ENCODE assay signal across 9 mouse cellular contexts in genomic region chr2:76980146-76980545, GRCm38 (mm10). TPM values are rescaled to one million over a fixed set of nuclear protein-coding genes. Genes with fewer than 3 reads are reported as not detected.
DNase-seq lines count a peak whose midpoint lies in the region; ATAC-seq and TF ChIP-seq lines count a peak whose summit lies in the region.
"Had no signal": no experiment of that assay in that cellular context is flagged by ENCODE, and none has a peak within 500 bp of the region (broad histone marks: within the 10 kb centered on the region; RNA-seq: fewer than 3 reads in every experiment).

No protein-coding gene starts in this region.

- TF ChIP-seq EP300 in heart, postnatal 0 days (IDR thresholded peaks at IDR 0.05; ENCODE audit: low read depth) = no peak; the same call in 1 of the 2 replicates

- H3K36me3 ChIP-seq in thymus, adult 2 months (ENCODE audit: control insufficient read depth, insufficient read depth, low read length) = no peaks in the 10 kb centered on the region
- H3K36me3 ChIP-seq in heart, postnatal 0 days (replicated peaks; ENCODE audit: control insufficient read depth, insufficient read depth, low read length) = peaks cover 28% of the 10 kb centered on the region
- H3K36me3 ChIP-seq: limb, embryonic 13.5 days had no signal

- 54% methylated on average over 9 of the region's 9 CpGs for WGBS in thymus, adult 2 months
- 23% methylated on average over 9 of the region's 9 CpGs for WGBS in heart, postnatal 0 days

- peak overlapping the region; percentile 65 for H3K4me2 ChIP-seq in heart, postnatal 0 days (ENCODE audit: low read depth, low read length)
- H3K4me2 ChIP-seq: limb, embryonic 13.5 days had no signal

- no peaks in the 10 kb centered on the region for H3K9me3 ChIP-seq in heart, postnatal 0 days (replicated peaks; ENCODE audit: control insufficient read depth, low read length)
- H3K9me3 ChIP-seq: limb, embryonic 13.5 days had no signal

- TF ChIP-seq CTCF in thymus, adult 2 months (IDR thresholded peaks at IDR 0.05; ENCODE audit: borderline replicate concordance, control insufficient read depth, extremely low read depth, insufficient read depth, low read length, poor library complexity) = no peak
- peak; percentile 79 for TF ChIP-seq CTCF in heart, postnatal 0 days (IDR thresholded peaks at IDR 0.05; ENCODE audit: low read depth)

- peak; percentile 22 for DNase-seq in adrenal gland, adult 18-20 months (ENCODE audit: low spot score in 2 of 2)
- no peak for DNase-seq in adrenal gland, postnatal 4 days (ENCODE audit: low spot score in 2 of 2)
- peak; percentile 31 for DNase-seq in thymus, adult 2 months
- DNase-seq in thymus, adult 18-20 months = no peak
- peak; percentile 89 for DNase-seq in heart, postnatal 0 days (ENCODE audit: low spot score)
- no peak for DNase-seq in right cerebral cortex, postnatal 36 days (ENCODE audit: low spot score in 2 of 2)
- DNase-seq in right cerebral cortex, postnatal 14 days = no peak

- H3K27ac ChIP-seq in thymus, adult 2 months (ENCODE audit: control insufficient read depth, insufficient read depth, low read length) = no peak overlapping the region
- H3K27ac ChIP-seq in heart, postnatal 0 days (ENCODE audit: low read depth) = peak overlapping the region; percentile 97
- H3K27ac ChIP-seq: limb, embryonic 13.5 days had no signal

- no peak overlapping the region for H3K4me3 ChIP-seq in thymus, adult 2 months (ENCODE audit: control insufficient read depth, insufficient read depth, low read length)
- H3K4me3 ChIP-seq in heart, postnatal 0 days (ENCODE audit: low read depth, low read length) = peak overlapping the region; percentile 52
- H3K4me3 ChIP-seq: limb, embryonic 13.5 days had no signal

- no peak for TF ChIP-seq POLR2A in thymus, adult 2 months (IDR thresholded peaks at IDR 0.05; ENCODE audit: control insufficient read depth, extremely low read depth, insufficient read depth, low read length, poor library complexity)

- ATAC-seq in heart, postnatal 0 days (ENCODE audit: insufficient read depth, low read depth) = peak; percentile 42
- peak; percentile 89 for ATAC-seq in megakaryocyte-erythroid progenitor cell, adult 5-6 weeks (replicated peaks; ENCODE audit: low FRiP score, low TSS enrichment, poor library complexity, severe bottlenecking)

- no peaks in the 10 kb centered on the region for H3K27me3 ChIP-seq in thymus, adult 2 months (ENCODE audit: control insufficient read depth, insufficient read depth, low read length)
- no peaks in the 10 kb centered on the region for H3K27me3 ChIP-seq in heart, postnatal 0 days (ENCODE audit: control insufficient read depth, insufficient read depth, low read length)
- H3K27me3 ChIP-seq: limb, embryonic 13.5 days had no signal

- H3K9ac ChIP-seq in heart, postnatal 0 days (replicated peaks; ENCODE audit: low read depth, low read length) = peak overlapping the region; percentile 79
- H3K9ac ChIP-seq: limb, embryonic 13.5 days had no signal

- no peaks in the 10 kb centered on the region for H3K4me1 ChIP-seq in thymus, adult 2 months (replicated peaks; ENCODE audit: control insufficient read depth, insufficient read depth, low read length)
- H3K4me1 ChIP-seq in heart, postnatal 0 days (ENCODE audit: control insufficient read depth, insufficient read depth) = peaks cover 10% of the 10 kb centered on the region; the same call in 1 of the 2 replicates
- H3K4me1 ChIP-seq: limb, embryonic 13.5 days had no signal

RNA-seq across cellular contexts. Expression of gene Ttn, which starts 2.2 kb away (rescaled TPM):
- 1 to 10 TPM in 1 of 2 experiments, under 1 TPM in 1; 0.03 to 5.5 TPM for total RNA-seq in adrenal gland, adult 18-20 months (2021)
- 100 to 1,000 TPM in 1 of 2 experiments, 10 to 100 TPM in 1; 35.7 to 175 TPM for total RNA-seq in adrenal gland, postnatal 4 days (2021)
- 0.32 and 2.9 TPM in 2 replicates for polyA plus RNA-seq in thymus, adult 2 months (2012; rRNA removed)
- total RNA-seq in heart, postnatal 0 days (2014; rRNA removed; ENCODE audit: low replicate concordance) = 959 and 970 TPM in 2 replicates
- 644 and 700 TPM in 2 replicates for polyA plus RNA-seq in heart, postnatal 0 days (2015; fragmentation: Nextera tagmentation; extraction: Ambion mirVana)
- 0.02 TPM in 1 of 2 replicates, not detected in the other for total RNA-seq in megakaryocyte-erythroid progenitor cell, adult 5-6 weeks (2014; fragmentation: Nextera tagmentation)
- total RNA-seq in megakaryocyte-erythroid progenitor cell, adult 5-6 weeks (2017) = under 0.01 and 0.09 TPM in 2 replicates

Comparison
In these comparisons a context has a peak if more than half of its experiments do, and no peak if none do; other contexts are left out.
1. DNase-seq: peak in adrenal gland, adult 18-20 months (2 of 2), thymus, adult 2 months (single experiment) and heart, postnatal 0 days (single experiment); none in adrenal gland, postnatal 4 days (0 of 2), thymus, adult 18-20 months (0 of 2), right cerebral cortex, postnatal 36 days (0 of 2) and right cerebral cortex, postnatal 14 days (single experiment).
2. RNA of gene Ttn, which starts 2.2 kb away (total RNA-seq): 959 to 970 TPM in heart, postnatal 0 days and 35.7 to 175 TPM in adrenal gland, postnatal 4 days; 0.03 to 5.5 TPM in adrenal gland, adult 18-20 months and under 0.01 to 0.09 TPM in megakaryocyte-erythroid progenitor cell, adult 5-6 weeks; every median in the first group is over 4 times any median in the second.